Mouse (Mus musculus) limb, embryonic 13.5 days (tissue): ENCODE measurements around the gene Unc13b. TPM values are rescaled to one million over a fixed set of nuclear protein-coding genes. Genes with fewer than 3 reads are reported as not detected.

ENCODE experiments used
- ATAC-seq: fragments of 200-750 bp; cut with Nextera tagmentation; 2 replicates; pipeline ENCODE4 v1.8.0; 2017; ENCODE audit warnings: low read depth, moderate number of reproducible peaks, moderate TSS enrichment; ENCODE audit not compliant: low FRiP score
- H3K27ac ChIP-seq: fragments of 300-500 bp; sonication (generic); 2 replicates; pipeline ENCODE4 v1.5.1; 2015; ENCODE audit warnings: inconsistent platforms, mild to moderate bottlenecking, moderate library complexity
- H3K27me3 ChIP-seq: fragments of 300-500 bp; sonication (generic); 2 replicates; pipeline ENCODE4 v1.6.1; 2015; ENCODE audit warnings: mild to moderate bottlenecking, inconsistent platforms
- H3K36me3 ChIP-seq: fragments of 300-500 bp; sonication (generic); 2 replicates; pipeline ENCODE4 v1.6.1; 2015; ENCODE audit warnings: inconsistent platforms, mild to moderate bottlenecking, moderate library complexity
- H3K4me1 ChIP-seq: fragments of 300-500 bp; sonication (generic); 2 replicates; pipeline ENCODE4 v1.6.1; 2015; ENCODE audit warnings: inconsistent platforms
- H3K4me2 ChIP-seq: fragments of 300-500 bp; sonication (generic); replicated peaks from 2 replicates; pipeline ENCODE4 v1.6.1; 2015; ENCODE audit warnings: inconsistent platforms, mild to moderate bottlenecking, moderate library complexity
- H3K4me3 ChIP-seq: fragments of 300-500 bp; sonication (generic); 2 replicates; pipeline ENCODE4 v1.5.1; 2015; ENCODE audit warnings: moderate library complexity, mild to moderate bottlenecking, inconsistent platforms
- H3K9ac ChIP-seq: fragments of 300-500 bp; sonication (generic); 2 replicates; pipeline ENCODE4 v1.6.1; 2015; ENCODE audit warnings: mild to moderate bottlenecking, inconsistent platforms
- H3K9me3 ChIP-seq: fragments of 300-500 bp; sonication (generic); 2 replicates; pipeline ENCODE4 v1.6.1; 2016; ENCODE audit warnings: inconsistent platforms
- WGBS: fragments of 180-500 bp; shearing (Covaris S2); methylation state at CpG from one replicate; pipeline ENCODE4 v1.1.7; 2015; 5-methylcytosine and 5-hydroxymethylcytosine counted together
- polyA plus RNA-seq: library from polyadenylated mRNA; unstranded; fragments of >200 nt; fragmentation: Nextera tagmentation; extraction: Ambion mirVana; gene quantifications from 2 replicates; pipeline ENCODE4 v1.2.1, GENCODE M21; 2015

Unc13b gene
- polyA plus RNA-seq, 1 experiment from 2014 or later, result 2.7 TPM

GRCm38 (mm10) chr4:43248909-43249308 is 190.2 kb downstream of the Unc13b start:
- H3K27ac ChIP-seq, result peak overlapping the region; percentile 22; the same call in 1 of the 2 replicates
- H3K9ac ChIP-seq, result no peak overlapping the region
- ATAC-seq, result no peak
- peaks cover 5% of the 10 kb centered on the region; the same call in 1 of the 2 replicates for H3K4me1 ChIP-seq
- no peaks in the 10 kb centered on the region for H3K36me3 ChIP-seq
- no peak overlapping the region for H3K4me3 ChIP-seq
- H3K9me3 ChIP-seq, result no peaks in the 10 kb centered on the region
- no peaks in the 10 kb centered on the region for H3K27me3 ChIP-seq
- WGBS, result 68% methylated on average over 2 of the region's 2 CpGs
- no peak overlapping the region for H3K4me2 ChIP-seq

GRCm38 (mm10) chr4:43251269-43251668 is 192.5 kb downstream of the Unc13b start:
- H3K36me3 ChIP-seq, result no peaks in the 10 kb centered on the region
- no peak for ATAC-seq
- H3K27me3 ChIP-seq, result no peaks in the 10 kb centered on the region
- 76% methylated on average over 6 of the region's 6 CpGs for WGBS
- peaks cover 5% of the 10 kb centered on the region; the same call in 1 of the 2 replicates for H3K4me1 ChIP-seq
- H3K9ac ChIP-seq, result no peak overlapping the region
- no peak overlapping the region for H3K27ac ChIP-seq
- H3K9me3 ChIP-seq, result no peaks in the 10 kb centered on the region
- no peak overlapping the region for H3K4me3 ChIP-seq
- no peak overlapping the region for H3K4me2 ChIP-seq

GRCm38 (mm10) chr4:43257040-43257439 is 198.3 kb downstream of the Unc13b start:
- no peaks in the 10 kb centered on the region for H3K36me3 ChIP-seq
- 93% methylated on average over 2 of the region's 2 CpGs for WGBS
- no peak overlapping the region for H3K27ac ChIP-seq
- H3K9me3 ChIP-seq, result no peaks in the 10 kb centered on the region
- no peak for ATAC-seq
- H3K9ac ChIP-seq, result no peak overlapping the region
- no peak overlapping the region for H3K4me3 ChIP-seq
- H3K4me1 ChIP-seq, result peaks cover 20% of the 10 kb centered on the region
- H3K4me2 ChIP-seq, result no peak overlapping the region
- no peaks in the 10 kb centered on the region for H3K27me3 ChIP-seq

GRCm38 (mm10) chr4:43258556-43258955 is 199.8 kb downstream of the Unc13b start:
- 81% methylated on average over 4 of the region's 4 CpGs for WGBS
- Histone ChIP-seq H3K9me3 (no peaks in the 10 kb centered on the region), H3K27ac (no peak overlapping the region), H3K4me2 (no peak overlapping the region), H3K4me3 (no peak overlapping the region), H3K9ac (no peak overlapping the region), H3K4me1 (peaks cover 20% of the 10 kb centered on the region), H3K36me3 (no peaks in the 10 kb centered on the region), H3K27me3 (no peaks in the 10 kb centered on the region)
- ATAC-seq, result no peak

- H3K27ac ChIP-seq, result peak overlapping the region; percentile 34; the same call in 1 of the 2 replicates
- H3K27me3 ChIP-seq, result no peaks in the 10 kb centered on the region
- no peak overlapping the region for H3K4me2 ChIP-seq
- H3K9me3 ChIP-seq, result no peaks in the 10 kb centered on the region
- WGBS, result 37% methylated on average over 3 of the region's 3 CpGs
- H3K4me1 ChIP-seq, result peaks cover 20% of the 10 kb centered on the region
- ATAC-seq, result peak; percentile 40; the same call in 1 of the 2 replicates
- H3K36me3 ChIP-seq, result no peaks in the 10 kb centered on the region
- H3K9ac ChIP-seq, result no peak overlapping the region
- H3K4me3 ChIP-seq, result no peak overlapping the region
Observed at GRCm38 (mm10) chr4:43259435-43259834, 200.7 kb downstream of the Unc13b start.

- Histone ChIP-seq H3K9me3 (no peaks in the 10 kb centered on the region), H3K4me2 (no peak overlapping the region), H3K4me1 (peaks cover 20% of the 10 kb centered on the region), H3K27me3 (no peaks in the 10 kb centered on the region), H3K27ac (no peak overlapping the region), H3K9ac (no peak overlapping the region; the same call in 1 of the 2 replicates), H3K4me3 (no peak overlapping the region), H3K36me3 (no peaks in the 10 kb centered on the region)
- 29% methylated on average over 5 of the region's 5 CpGs for WGBS
- no peak for ATAC-seq
Observed at GRCm38 (mm10) chr4:43260096-43260495, 201.3 kb downstream of the Unc13b start.

GRCm38 (mm10) chr4:43262821-43263220 is 204.1 kb downstream of the Unc13b start:
- no peak for ATAC-seq
- no peak overlapping the region for H3K4me3 ChIP-seq
- H3K36me3 ChIP-seq, result no peaks in the 10 kb centered on the region
- H3K9me3 ChIP-seq, result no peaks in the 10 kb centered on the region
- H3K27me3 ChIP-seq, result no peaks in the 10 kb centered on the region
- H3K27ac ChIP-seq, result no peak overlapping the region
- peaks cover 26% of the 10 kb centered on the region for H3K4me1 ChIP-seq
- WGBS, result 89% methylated on average over 6 of the region's 6 CpGs
- H3K4me2 ChIP-seq, result no peak overlapping the region
- H3K9ac ChIP-seq, result no peak overlapping the region

- Histone ChIP-seq H3K27ac (no peak overlapping the region), H3K9ac (no peak overlapping the region), H3K9me3 (no peaks in the 10 kb centered on the region), H3K36me3 (no peaks in the 10 kb centered on the region), H3K27me3 (no peaks in the 10 kb centered on the region), H3K4me3 (no peak overlapping the region), H3K4me2 (peak overlapping the region; percentile 66; the same call in 1 of the 2 replicates), H3K4me1 (0 out of 2 replicates have a peak, but pooled peaks cover 6% of the 10 kb centered on the region)
- ATAC-seq, result no peak
- WGBS, result 61% methylated on average over 2 of the region's 2 CpGs
Observed at GRCm38 (mm10) chr4:43266146-43266545, 207.4 kb downstream of the Unc13b start.

GRCm38 (mm10) chr4:43266623-43267322 is 208.0 kb downstream of the Unc13b start, which contains the start of gene Atp8b5:
Gene Atp8b5, plus strand, starts transcription at chr4:43267159.
- Histone ChIP-seq H3K9ac (peak within 1 kb of the TSS; percentile 40; the same call in 1 of the 2 replicates), H3K4me3 (peak within 1 kb of the TSS; percentile 46), H3K4me2 (peak within 1 kb of the TSS; percentile 66), H3K27me3 (no peaks in the 10 kb centered on the region), H3K36me3 (no peaks in the 10 kb centered on the region), H3K27ac (no peak within 1 kb of the TSS), H3K4me1 (0 out of 2 replicates have a peak, but pooled peaks cover 7% of the 10 kb centered on the region), H3K9me3 (no peaks in the 10 kb centered on the region)
- ATAC-seq, result peak; percentile 89
- WGBS, result 2% methylated on average over 19 of the region's 19 CpGs

- H3K4me1 ChIP-seq, result 0 out of 2 replicates have a peak, but pooled peaks cover 9% of the 10 kb centered on the region
- H3K27ac ChIP-seq, result no peak overlapping the region
- no peak; the same call in 1 of the 2 replicates for ATAC-seq
- no peaks in the 10 kb centered on the region for H3K9me3 ChIP-seq
- H3K4me2 ChIP-seq, result peak overlapping the region; percentile 66
- no peaks in the 10 kb centered on the region for H3K36me3 ChIP-seq
- H3K9ac ChIP-seq, result 0 out of 2 replicates have a peak overlapping the region, but pooled peaks have one; percentile 35
- no peaks in the 10 kb centered on the region for H3K27me3 ChIP-seq
- 9% methylated on average over 2 of the region's 2 CpGs for WGBS
- peak overlapping the region; percentile 46 for H3K4me3 ChIP-seq
Observed at GRCm38 (mm10) chr4:43267323-43267658, 208.5 kb downstream of the Unc13b start.

- WGBS, result 93% methylated on average over 5 of the region's 5 CpGs
- Histone ChIP-seq H3K4me1 (no peaks in the 10 kb centered on the region), H3K4me2 (no peak overlapping the region), H3K36me3 (no peaks in the 10 kb centered on the region), H3K9me3 (no peaks in the 10 kb centered on the region), H3K27me3 (no peaks in the 10 kb centered on the region), H3K27ac (no peak overlapping the region), H3K9ac (no peak overlapping the region), H3K4me3 (no peak overlapping the region)
- no peak for ATAC-seq
Observed at GRCm38 (mm10) chr4:43285476-43285875, 226.7 kb downstream of the Unc13b start.

- Histone ChIP-seq H3K9me3 (no peaks in the 10 kb centered on the region), H3K27me3 (no peaks in the 10 kb centered on the region), H3K27ac (no peak overlapping the region), H3K9ac (no peak overlapping the region), H3K4me2 (no peak overlapping the region), H3K36me3 (no peaks in the 10 kb centered on the region), H3K4me3 (no peak overlapping the region), H3K4me1 (no peaks in the 10 kb centered on the region)
- ATAC-seq, result no peak
- WGBS, result 68% methylated on average over 3 of the region's 3 CpGs
Observed at GRCm38 (mm10) chr4:43287305-43287704, 228.6 kb downstream of the Unc13b start.
